In genomic region chr6:114343740-114344139, GRCm38 (mm10) we compare ENCODE assay signal across 8 mouse cellular contexts. TPM values are rescaled to one million over a fixed set of nuclear protein-coding genes. Genes with fewer than 3 reads are reported as not detected.
DNase-seq lines count a peak whose midpoint lies in the region; ATAC-seq lines count a peak whose summit lies in the region.

No protein-coding gene starts in this region.

- intact Hi-C loops in heart, postnatal 25 days (cut with DNase I): loop anchor here (1.0 to 2.0 kb wide), 2 partner anchors 119 to 253 kb away; no protein-coding TSS in a partner anchor

- no peaks in the 10 kb centered on the region for H3K4me1 ChIP-seq in limb, embryonic 13.5 days

- H3K4me2 ChIP-seq in limb, embryonic 13.5 days (replicated peaks): no peak overlapping the region

- H3K36me3 ChIP-seq in limb, embryonic 13.5 days: no peaks in the 10 kb centered on the region

- H3K9me3 ChIP-seq in limb, embryonic 13.5 days: no peaks in the 10 kb centered on the region

- WGBS in limb, embryonic 13.5 days: 13% methylated on average over 3 of the region's 3 CpGs

- DNase-seq in heart, postnatal 4 days: peak; percentile 69
- no peak for DNase-seq in heart, postnatal 25 days (ENCODE audit: low spot score)
- peak; percentile 55 for DNase-seq in ES-CJ7 (ENCODE audit: low read depth, low spot score)
- peak; percentile 35 for DNase-seq in cerebellum, adult 9-10 months
- DNase-seq in frontal cortex, postnatal 36 days (ENCODE audit: low spot score in 2 of 2): peak; percentile 67 to 75
- peak; percentile 80 for DNase-seq in retina, postnatal 1 day
- no peak for DNase-seq in B cell, adult 2 months

- no peak overlapping the region for H3K4me3 ChIP-seq in limb, embryonic 13.5 days

- H3K9ac ChIP-seq in limb, embryonic 13.5 days: no peak overlapping the region

- peak; percentile 59; the same call in 1 of the 2 replicates for ATAC-seq in limb, embryonic 13.5 days (ENCODE audit: low FRiP score, low read depth)

- H3K27me3 ChIP-seq in limb, embryonic 13.5 days: peaks cover 36% of the 10 kb centered on the region

- no peak overlapping the region for H3K27ac ChIP-seq in limb, embryonic 13.5 days

RNA-seq across cellular contexts. Expression of gene Hrh1, which starts 54.0 kb away (rescaled TPM):
- total RNA-seq in heart, postnatal 4 days (2021): under 1 TPM; 0.14 TPM
- total RNA-seq in heart, postnatal 25 days (2021): under 1 TPM; 0.29 to 0.42 TPM
- 0.27 TPM in 1 of 2 replicates, not detected in the other for polyA plus RNA-seq in limb, embryonic 13.5 days (2015; fragmentation: Nextera tagmentation; extraction: Ambion mirVana)

Comparison
In these comparisons a context has a peak if more than half of its experiments do, and no peak if none do; other contexts are left out.
1. DNase-seq: peak in heart, postnatal 4 days (single experiment), ES-CJ7 (single experiment), cerebellum, adult 9-10 months (single experiment), frontal cortex, postnatal 36 days (2 of 2) and retina, postnatal 1 day (single experiment); none in heart, postnatal 25 days (single experiment) and B cell, adult 2 months (0 of 2).